Mouse (Mus musculus): ENCODE results near the gene Rftn2. TPM values are rescaled to one million over a fixed set of nuclear protein-coding genes. Genes with fewer than 3 reads are reported as not detected.

Rftn2 gene
- polyA plus RNA-seq, 1 experiment from 2014 or later, result 4.8 TPM

GRCm38 (mm10) chr1:55192824-55193223, 33.8 kb downstream of the Rftn2 start:
- Histone ChIP-seq H3K4me1 (ENCODE audit: control insufficient read depth, insufficient read depth, low read length) (0 out of 2 replicates have a peak, but pooled peaks cover 3% of the 10 kb centered on the region), H3K9ac (ENCODE audit: low read depth, low read length) (no peak overlapping the region), H3K27me3 (ENCODE audit: control insufficient read depth, insufficient read depth, low read length) (no peaks in the 10 kb centered on the region), H3K4me3 (ENCODE audit: low read depth, low read length) (no peak overlapping the region), H3K4me2 (no peak overlapping the region), H3K27ac (ENCODE audit: low read depth, low read length) (peak overlapping the region; percentile 58), H3K36me3 (ENCODE audit: control insufficient read depth, insufficient read depth, low read length) (no peaks in the 10 kb centered on the region), H3K9me3 (replicated peaks; ENCODE audit: control insufficient read depth, low read length) (no peaks in the 10 kb centered on the region)
- ATAC-seq (replicated peaks; ENCODE audit: insufficient number of reproducible peaks, low FRiP score, low TSS enrichment), result no peak
- WGBS (ENCODE audit: insufficient replicate concordance), result 53% methylated on average over 3 of the region's 3 CpGs

- peak; percentile 52; the same call in 1 of the 2 replicates for ATAC-seq (replicated peaks; ENCODE audit: insufficient number of reproducible peaks, low FRiP score, low TSS enrichment)
- Histone ChIP-seq H3K9me3 (replicated peaks; ENCODE audit: control insufficient read depth, low read length) (no peaks in the 10 kb centered on the region), H3K4me1 (ENCODE audit: control insufficient read depth, insufficient read depth, low read length) (peaks cover 4% of the 10 kb centered on the region; the same call in 1 of the 2 replicates), H3K27ac (ENCODE audit: low read depth, low read length) (peak overlapping the region; percentile 43; the same call in 1 of the 2 replicates), H3K36me3 (ENCODE audit: control insufficient read depth, insufficient read depth, low read length) (no peaks in the 10 kb centered on the region), H3K4me2 (peak overlapping the region; percentile 55), H3K27me3 (ENCODE audit: control insufficient read depth, insufficient read depth, low read length) (no peaks in the 10 kb centered on the region), H3K4me3 (ENCODE audit: low read depth, low read length) (peak overlapping the region; percentile 24; the same call in 1 of the 2 replicates), H3K9ac (ENCODE audit: low read depth, low read length) (peak overlapping the region; percentile 62)
- 21% methylated on average over 8 of the region's 8 CpGs for WGBS (ENCODE audit: insufficient replicate concordance)
Measured at GRCm38 (mm10) chr1:55192015-55192414, 34.6 kb downstream of the Rftn2 start.

- Histone ChIP-seq H3K4me3 (ENCODE audit: low read depth, low read length) (no peak overlapping the region), H3K36me3 (ENCODE audit: control insufficient read depth, insufficient read depth, low read length) (no peaks in the 10 kb centered on the region), H3K9me3 (replicated peaks; ENCODE audit: control insufficient read depth, low read length) (no peaks in the 10 kb centered on the region), H3K27me3 (ENCODE audit: control insufficient read depth, insufficient read depth, low read length) (no peaks in the 10 kb centered on the region), H3K9ac (ENCODE audit: low read depth, low read length) (no peak overlapping the region), H3K4me2 (no peak overlapping the region), H3K4me1 (ENCODE audit: control insufficient read depth, insufficient read depth, low read length) (peaks cover 2% of the 10 kb centered on the region; the same call in 1 of the 2 replicates), H3K27ac (ENCODE audit: low read depth, low read length) (no peak overlapping the region)
- ATAC-seq (replicated peaks; ENCODE audit: insufficient number of reproducible peaks, low FRiP score, low TSS enrichment), result no peak
- WGBS (ENCODE audit: insufficient replicate concordance), result 30% methylated on average over 11 of the region's 11 CpGs
Measured at GRCm38 (mm10) chr1:55186592-55187210, 39.9 kb downstream of the Rftn2 start.

DNA sequence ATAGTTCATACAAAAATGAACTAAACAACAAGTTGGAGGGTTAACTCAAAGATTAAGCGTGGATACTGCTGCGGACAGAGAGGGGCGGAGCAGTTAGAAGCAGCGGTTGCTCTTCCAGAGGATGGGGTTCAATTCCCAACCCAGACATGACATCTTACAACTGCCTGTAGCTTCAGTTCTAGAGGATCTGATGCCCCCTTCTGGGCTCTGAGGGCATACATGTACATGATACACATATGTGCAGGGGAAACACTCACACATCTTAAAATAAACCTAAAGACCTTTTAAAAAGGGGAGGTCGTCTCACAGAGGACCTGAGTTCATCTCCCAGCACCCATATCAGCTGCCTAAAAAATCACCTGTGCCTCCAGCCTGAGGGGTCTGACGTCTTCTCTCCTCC, 40.9 kb downstream of the Rftn2 start:
- H3K9me3 ChIP-seq (replicated peaks; ENCODE audit: control insufficient read depth, low read length), result no peaks in the 10 kb centered on the region
- ATAC-seq (replicated peaks; ENCODE audit: insufficient number of reproducible peaks, low FRiP score, low TSS enrichment), result no peak
- H3K4me3 ChIP-seq (ENCODE audit: low read depth, low read length), result no peak overlapping the region
- no peak overlapping the region for H3K27ac ChIP-seq (ENCODE audit: low read depth, low read length)
- H3K36me3 ChIP-seq (ENCODE audit: control insufficient read depth, insufficient read depth, low read length), result no peaks in the 10 kb centered on the region
- no peak overlapping the region for H3K4me2 ChIP-seq
- H3K9ac ChIP-seq (ENCODE audit: low read depth, low read length), result no peak overlapping the region
- 76% methylated on average over 6 of the region's 6 CpGs for WGBS (ENCODE audit: insufficient replicate concordance)
- H3K27me3 ChIP-seq (ENCODE audit: control insufficient read depth, insufficient read depth, low read length), result no peaks in the 10 kb centered on the region
- peaks cover 2% of the 10 kb centered on the region; the same call in 1 of the 2 replicates for H3K4me1 ChIP-seq (ENCODE audit: control insufficient read depth, insufficient read depth, low read length)

GRCm38 (mm10) chr1:55182392-55182791, 44.2 kb downstream of the Rftn2 start:
- Histone ChIP-seq H3K4me3 (ENCODE audit: low read depth, low read length) (no peak overlapping the region), H3K36me3 (ENCODE audit: control insufficient read depth, insufficient read depth, low read length) (no peaks in the 10 kb centered on the region), H3K9ac (ENCODE audit: low read depth, low read length) (no peak overlapping the region), H3K9me3 (replicated peaks; ENCODE audit: control insufficient read depth, low read length) (no peaks in the 10 kb centered on the region), H3K4me2 (no peak overlapping the region), H3K4me1 (ENCODE audit: control insufficient read depth, insufficient read depth, low read length) (peaks cover 2% of the 10 kb centered on the region; the same call in 1 of the 2 replicates), H3K27ac (ENCODE audit: low read depth, low read length) (no peak overlapping the region), H3K27me3 (ENCODE audit: control insufficient read depth, insufficient read depth, low read length) (no peaks in the 10 kb centered on the region)
- 81% methylated on average over 5 of the region's 5 CpGs for WGBS (ENCODE audit: insufficient replicate concordance)
- no peak for ATAC-seq (replicated peaks; ENCODE audit: insufficient number of reproducible peaks, low FRiP score, low TSS enrichment)

GRCm38 (mm10) chr1:55179917-55180566, 46.5 kb downstream of the Rftn2 start:
- 73% methylated on average over 5 of the region's 5 CpGs for WGBS (ENCODE audit: insufficient replicate concordance)
- H3K4me1 ChIP-seq (ENCODE audit: control insufficient read depth, insufficient read depth, low read length), result no peaks in the 10 kb centered on the region
- no peak overlapping the region for H3K4me2 ChIP-seq
- no peaks in the 10 kb centered on the region for H3K36me3 ChIP-seq (ENCODE audit: control insufficient read depth, insufficient read depth, low read length)
- H3K4me3 ChIP-seq (ENCODE audit: low read depth, low read length), result no peak overlapping the region
- H3K9ac ChIP-seq (ENCODE audit: low read depth, low read length), result no peak overlapping the region
- H3K27ac ChIP-seq (ENCODE audit: low read depth, low read length), result no peak overlapping the region
- H3K9me3 ChIP-seq (replicated peaks; ENCODE audit: control insufficient read depth, low read length), result no peaks in the 10 kb centered on the region
- no peaks in the 10 kb centered on the region for H3K27me3 ChIP-seq (ENCODE audit: control insufficient read depth, insufficient read depth, low read length)
- no peak for ATAC-seq (replicated peaks; ENCODE audit: insufficient number of reproducible peaks, low FRiP score, low TSS enrichment)

GRCm38 (mm10) chr1:55174558-55175034, 52.0 kb downstream of the Rftn2 start:
- Histone ChIP-seq H3K9ac (ENCODE audit: low read depth, low read length) (no peak overlapping the region), H3K4me3 (ENCODE audit: low read depth, low read length) (no peak overlapping the region), H3K9me3 (replicated peaks; ENCODE audit: control insufficient read depth, low read length) (no peaks in the 10 kb centered on the region), H3K4me1 (ENCODE audit: control insufficient read depth, insufficient read depth, low read length) (no peaks in the 10 kb centered on the region), H3K27me3 (ENCODE audit: control insufficient read depth, insufficient read depth, low read length) (no peaks in the 10 kb centered on the region), H3K4me2 (no peak overlapping the region), H3K36me3 (ENCODE audit: control insufficient read depth, insufficient read depth, low read length) (no peaks in the 10 kb centered on the region), H3K27ac (ENCODE audit: low read depth, low read length) (no peak overlapping the region)
- WGBS (ENCODE audit: insufficient replicate concordance), result 36% methylated on average over 3 of the region's 3 CpGs
- ATAC-seq (replicated peaks; ENCODE audit: insufficient number of reproducible peaks, low FRiP score, low TSS enrichment), result no peak

DNA sequence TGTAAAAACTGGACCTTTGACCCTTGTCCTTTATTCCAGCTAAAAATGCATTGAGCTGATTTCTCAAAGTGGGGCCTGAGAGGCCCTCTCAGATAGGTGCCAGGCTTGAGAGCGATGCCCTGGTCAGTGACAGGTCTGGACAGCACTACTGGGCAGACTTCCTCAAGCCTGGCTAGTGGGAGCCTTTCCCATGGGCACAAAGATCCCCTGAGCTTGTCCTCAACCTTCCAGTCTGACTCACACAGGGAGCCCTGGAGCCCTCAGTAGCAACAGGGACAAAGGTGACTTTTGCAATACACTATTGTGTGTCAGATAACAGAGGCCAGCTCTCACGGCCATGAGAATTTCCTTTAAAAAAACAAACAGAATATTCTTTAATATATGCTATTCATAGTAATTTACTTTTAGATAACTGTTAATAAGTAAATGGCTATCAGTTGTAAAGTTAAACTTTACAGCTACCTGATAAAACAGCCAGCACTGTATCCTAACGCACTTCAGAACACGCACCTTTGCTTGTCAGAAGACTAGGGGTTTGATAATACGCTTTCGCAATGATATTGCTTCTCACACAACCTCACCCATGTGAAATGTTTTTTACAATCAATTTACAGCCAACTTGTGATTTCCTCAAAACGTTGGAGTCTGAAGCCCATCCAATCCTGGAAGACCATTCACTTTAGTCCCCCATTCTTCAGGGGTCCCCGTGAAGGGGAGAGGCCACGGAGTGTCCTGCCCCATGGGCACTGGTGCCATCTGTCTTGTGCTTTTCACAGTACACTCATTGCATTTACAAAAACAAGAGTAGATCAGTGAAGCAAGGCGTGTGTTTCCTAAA, 52.6 kb downstream of the Rftn2 start:
- Histone ChIP-seq H3K27ac (ENCODE audit: low read depth, low read length) (no peak overlapping the region), H3K4me1 (ENCODE audit: control insufficient read depth, insufficient read depth, low read length) (no peaks in the 10 kb centered on the region), H3K36me3 (ENCODE audit: control insufficient read depth, insufficient read depth, low read length) (no peaks in the 10 kb centered on the region), H3K27me3 (ENCODE audit: control insufficient read depth, insufficient read depth, low read length) (no peaks in the 10 kb centered on the region), H3K9ac (ENCODE audit: low read depth, low read length) (no peak overlapping the region), H3K9me3 (replicated peaks; ENCODE audit: control insufficient read depth, low read length) (peaks cover 3% of the 10 kb centered on the region), H3K4me2 (no peak overlapping the region), H3K4me3 (ENCODE audit: low read depth, low read length) (no peak overlapping the region)
- WGBS (ENCODE audit: insufficient replicate concordance), result 80% methylated on average over 10 of the region's 10 CpGs
- ATAC-seq (replicated peaks; ENCODE audit: insufficient number of reproducible peaks, low FRiP score, low TSS enrichment), result no peak
